Mouse (Mus musculus) C2C12 (cell line): ENCODE results near the gene Furin.

Experiments
- FOSL1 ChIP-seq: IDR thresholded peaks from one replicate; pipeline ENCODE4 v1.8.0; 2011; ENCODE audit warnings: mild to moderate bottlenecking, low read length; ENCODE audit not compliant: poor library complexity, insufficient read depth, severe bottlenecking
- MAX ChIP-seq: IDR thresholded peaks from one replicate; pipeline ENCODE4 v1.6.1; 2011; ENCODE audit warnings: mild to moderate bottlenecking, control low read depth

DNA sequence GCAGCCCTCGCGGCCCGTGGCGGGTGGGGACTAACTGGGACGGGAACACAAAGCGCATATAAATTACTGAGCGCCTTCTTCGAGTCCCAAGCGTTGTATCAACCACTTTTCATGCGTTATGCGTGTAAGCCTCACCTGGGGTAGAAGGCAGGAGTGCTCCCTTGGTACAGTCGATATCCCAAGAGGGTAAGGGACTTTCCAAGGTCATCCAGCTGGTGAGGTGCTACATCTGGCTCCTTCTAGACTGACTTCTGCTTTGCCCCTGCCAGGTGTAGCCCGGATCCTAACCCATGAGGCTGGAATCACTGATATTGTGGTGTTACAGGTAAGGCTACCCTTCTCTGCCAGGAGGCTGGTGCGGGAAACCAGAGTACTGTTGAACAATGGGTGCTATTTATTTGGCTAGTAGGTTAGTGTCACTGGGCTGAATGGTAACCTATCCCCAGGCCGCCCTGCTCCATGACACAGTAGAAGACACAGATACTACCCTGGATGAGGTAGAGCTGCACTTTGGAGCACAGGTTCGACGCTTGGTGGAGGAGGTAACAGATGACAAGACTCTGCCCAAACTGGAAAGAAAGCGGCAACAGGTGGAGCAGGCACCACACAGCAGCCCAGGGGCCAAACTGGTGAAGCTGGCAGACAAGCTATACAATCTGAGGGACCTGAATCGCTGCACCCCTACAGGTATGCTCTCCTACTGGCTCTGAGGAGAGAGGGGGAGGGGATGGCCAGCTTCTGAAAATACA is 61.8 kb downstream of the Furin start:
- no peak for TF ChIP-seq FOSL1
- TF ChIP-seq MAX, result no peak
